ENCODE assay signal across 9 mouse cellular contexts in the genomic region with DNA sequence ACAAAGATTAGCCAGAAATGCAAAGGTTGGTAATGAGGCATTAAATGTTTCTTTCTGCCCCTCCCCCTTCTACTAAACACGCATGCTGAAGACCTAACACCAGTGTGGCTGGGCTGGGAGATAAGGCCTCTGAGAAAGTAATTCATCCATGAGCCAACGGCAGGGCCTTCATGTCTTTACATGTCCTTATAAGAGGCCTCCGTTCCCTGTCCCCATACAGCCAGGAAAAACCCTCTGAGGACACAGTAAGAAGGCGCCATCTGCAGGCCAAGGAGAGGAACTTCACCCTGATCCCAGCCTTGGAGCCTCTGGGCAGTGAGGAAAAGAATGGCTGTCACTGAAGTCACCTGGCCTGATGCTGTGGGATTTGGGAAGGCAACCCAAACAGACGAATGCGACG. TPM values are rescaled to one million over a fixed set of nuclear protein-coding genes. Genes with fewer than 3 reads are reported as not detected.
DNase-seq lines count a peak whose midpoint lies in the region; ATAC-seq and TF ChIP-seq lines count a peak whose summit lies in the region.
"Had no signal": no experiment of that assay in that cellular context is flagged by ENCODE, and none has a peak within 500 bp of the region (broad histone marks: within the 10 kb centered on the region; RNA-seq: fewer than 3 reads in every experiment).

No protein-coding gene starts in this region.

- H3K4me1 ChIP-seq in embryonic facial prominence, embryonic 10.5 days = peaks cover 13% of the 10 kb centered on the region
- peaks cover 10% of the 10 kb centered on the region for H3K4me1 ChIP-seq in heart, embryonic 15.5 days (replicated peaks)
- no peaks in the 10 kb centered on the region for H3K4me1 ChIP-seq in kidney, postnatal 0 days (replicated peaks; ENCODE audit: insufficient read depth, low read length)
- H3K4me1 ChIP-seq in liver, embryonic 16.5 days (ENCODE audit: control insufficient read depth, low read depth, low read length) = peaks cover 4% of the 10 kb centered on the region; the same call in 1 of the 2 replicates
- H3K4me1 ChIP-seq in neural tube, embryonic 13.5 days (replicated peaks) = peaks cover 11% of the 10 kb centered on the region; the same call in 1 of the 2 replicates

- H3K27me3 ChIP-seq in embryonic facial prominence, embryonic 10.5 days (replicated peaks; ENCODE audit: low read depth, poor library complexity, severe bottlenecking) = no peaks in the 10 kb centered on the region
- peaks cover 25% of the 10 kb centered on the region for H3K27me3 ChIP-seq in heart, embryonic 15.5 days
- no peaks in the 10 kb centered on the region for H3K27me3 ChIP-seq in kidney, postnatal 0 days (ENCODE audit: insufficient read depth, low read length)
- H3K27me3 ChIP-seq in liver, embryonic 16.5 days (ENCODE audit: control insufficient read depth, insufficient read depth, low read depth, low read length) = no peaks in the 10 kb centered on the region
- H3K27me3 ChIP-seq in neural tube, embryonic 13.5 days = no peaks in the 10 kb centered on the region
- H3K27me3 ChIP-seq: embryonic facial prominence, embryonic 15.5 days had no signal

- no peak overlapping the region for H3K4me3 ChIP-seq in embryonic facial prominence, embryonic 10.5 days
- no peak overlapping the region for H3K4me3 ChIP-seq in heart, embryonic 15.5 days
- no peak overlapping the region for H3K4me3 ChIP-seq in kidney, postnatal 0 days (replicated peaks; ENCODE audit: low read depth, low read length)
- H3K4me3 ChIP-seq in liver, embryonic 16.5 days (ENCODE audit: low read depth, low read length) = no peak overlapping the region
- H3K4me3 ChIP-seq in neural tube, embryonic 13.5 days = no peak overlapping the region
- H3K4me3 ChIP-seq: embryonic facial prominence, embryonic 15.5 days had no signal

- no peaks in the 10 kb centered on the region for H3K9me3 ChIP-seq in embryonic facial prominence, embryonic 10.5 days
- H3K9me3 ChIP-seq in heart, embryonic 15.5 days (replicated peaks) = no peaks in the 10 kb centered on the region
- H3K9me3 ChIP-seq in kidney, postnatal 0 days (replicated peaks; ENCODE audit: low read length) = no peaks in the 10 kb centered on the region
- no peaks in the 10 kb centered on the region for H3K9me3 ChIP-seq in liver, embryonic 16.5 days (replicated peaks; ENCODE audit: control insufficient read depth, low read length)
- no peaks in the 10 kb centered on the region for H3K9me3 ChIP-seq in neural tube, embryonic 13.5 days
- H3K9me3 ChIP-seq: embryonic facial prominence, embryonic 15.5 days had no signal

- peak; percentile 59 for ATAC-seq in heart, embryonic 15.5 days (replicated peaks; ENCODE audit: insufficient number of reproducible peaks, insufficient read depth, low FRiP score, low read depth)
- ATAC-seq in kidney, postnatal 0 days (replicated peaks; ENCODE audit: low FRiP score, low read depth) = peak; percentile 44
- peak; percentile 78 for ATAC-seq in liver, embryonic 16.5 days (ENCODE audit: low read depth)
- peak; percentile 69; the same call in 1 of the 2 replicates for ATAC-seq in neural tube, embryonic 13.5 days (ENCODE audit: low read depth)

- H3K27ac ChIP-seq in embryonic facial prominence, embryonic 10.5 days (replicated peaks) = no peak overlapping the region
- H3K27ac ChIP-seq in heart, embryonic 15.5 days = no peak overlapping the region
- H3K27ac ChIP-seq in kidney, postnatal 0 days = no peak overlapping the region
- no peak overlapping the region for H3K27ac ChIP-seq in liver, embryonic 16.5 days (ENCODE audit: low read length)
- H3K27ac ChIP-seq in neural tube, embryonic 13.5 days (replicated peaks) = no peak overlapping the region
- H3K27ac ChIP-seq: embryonic facial prominence, embryonic 15.5 days had no signal

- 31% methylated on average over 7 of the region's 7 CpGs for WGBS in embryonic facial prominence, embryonic 10.5 days
- WGBS in heart, embryonic 15.5 days = 20% methylated on average over 7 of the region's 7 CpGs
- 30% methylated on average over 7 of the region's 7 CpGs for WGBS in kidney, postnatal 0 days
- 13% methylated on average over 7 of the region's 7 CpGs for WGBS in liver, embryonic 16.5 days (ENCODE audit: insufficient replicate concordance)
- 28% methylated on average over 7 of the region's 7 CpGs for WGBS in neural tube, embryonic 13.5 days

- no peak overlapping the region for H3K4me2 ChIP-seq in heart, embryonic 15.5 days
- no peak overlapping the region for H3K4me2 ChIP-seq in kidney, postnatal 0 days (ENCODE audit: low read length)
- H3K4me2 ChIP-seq in liver, embryonic 16.5 days (ENCODE audit: low read depth, low read length) = no peak overlapping the region
- H3K4me2 ChIP-seq in neural tube, embryonic 13.5 days = no peak overlapping the region
- H3K4me2 ChIP-seq: embryonic facial prominence, embryonic 15.5 days had no signal

- peak; percentile 68 for DNase-seq in CD4-positive, CD25-positive, alpha-beta regulatory T cell, adult 2 months (ENCODE audit: low read depth, low spot score)
- DNase-seq in adrenal gland, postnatal 14 days = peak; percentile 79
- peak; percentile 75 for DNase-seq in embryonic facial prominence, embryonic 10.5 days (ENCODE audit: low spot score)
- DNase-seq in kidney, postnatal 0 days (ENCODE audit: low spot score) = peak; percentile 94
- DNase-seq in thymus, postnatal 4 days = peak; percentile 66

- peaks cover 9% of the 10 kb centered on the region; the same call in 1 of the 2 replicates for H3K36me3 ChIP-seq in embryonic facial prominence, embryonic 10.5 days (replicated peaks)
- no peaks in the 10 kb centered on the region for H3K36me3 ChIP-seq in heart, embryonic 15.5 days
- H3K36me3 ChIP-seq in kidney, postnatal 0 days (ENCODE audit: insufficient read depth, low read length) = no peaks in the 10 kb centered on the region
- H3K36me3 ChIP-seq in liver, embryonic 16.5 days (ENCODE audit: control insufficient read depth, insufficient read depth) = no peaks in the 10 kb centered on the region
- 0 out of 2 replicates have a peak, but pooled peaks cover 4% of the 10 kb centered on the region for H3K36me3 ChIP-seq in neural tube, embryonic 13.5 days
- H3K36me3 ChIP-seq: embryonic facial prominence, embryonic 15.5 days had no signal

- no peak overlapping the region for H3K9ac ChIP-seq in heart, embryonic 15.5 days
- H3K9ac ChIP-seq in kidney, postnatal 0 days (ENCODE audit: low read depth, low read length) = no peak overlapping the region
- no peak overlapping the region for H3K9ac ChIP-seq in liver, embryonic 16.5 days (ENCODE audit: low read depth, low read length)
- H3K9ac ChIP-seq in neural tube, embryonic 13.5 days = no peak overlapping the region
- H3K9ac ChIP-seq: embryonic facial prominence, embryonic 15.5 days had no signal

- TF ChIP-seq CTCF in kidney, postnatal 0 days (IDR thresholded peaks at IDR 0.05; ENCODE audit: low read depth) = peak; percentile 97

RNA-seq across cellular contexts. Expression of a gene that starts 13.1 kb away (rescaled TPM):
- 16.6 and 16.9 TPM in 2 replicates for total RNA-seq in adrenal gland, postnatal 14 days (2021)
- 32.8 and 38.2 TPM in 2 replicates for polyA plus RNA-seq in embryonic facial prominence, embryonic 10.5 days (2016; fragmentation: Nextera tagmentation; extraction: Ambion mirVana)
- polyA plus RNA-seq in heart, embryonic 15.5 days (2015; fragmentation: Nextera tagmentation; extraction: Ambion mirVana) = 85.3 and 94.4 TPM in 2 replicates
- 37.9 and 38.8 TPM in 2 replicates for polyA plus RNA-seq in kidney, postnatal 0 days (2015; fragmentation: Nextera tagmentation; extraction: Ambion mirVana)
- polyA plus RNA-seq in liver, embryonic 16.5 days (2015; fragmentation: Nextera tagmentation; extraction: Ambion mirVana) = 7.4 and 7.5 TPM in 2 replicates
- 51.7 and 60.2 TPM in 2 replicates for polyA plus RNA-seq in neural tube, embryonic 13.5 days (2015; fragmentation: Nextera tagmentation; extraction: Ambion mirVana)

RNA-seq across cellular contexts. Expression of a gene that starts 27.9 kb away (rescaled TPM):
- 0.34 and 0.70 TPM in 2 replicates for total RNA-seq in adrenal gland, postnatal 14 days (2021)
- 5.0 and 5.6 TPM in 2 replicates for polyA plus RNA-seq in embryonic facial prominence, embryonic 10.5 days (2016; fragmentation: Nextera tagmentation; extraction: Ambion mirVana)
- polyA plus RNA-seq in heart, embryonic 15.5 days (2015; fragmentation: Nextera tagmentation; extraction: Ambion mirVana) = 1.8 and 2.9 TPM in 2 replicates
- 7.1 and 7.8 TPM in 2 replicates for polyA plus RNA-seq in kidney, postnatal 0 days (2015; fragmentation: Nextera tagmentation; extraction: Ambion mirVana)
- polyA plus RNA-seq in liver, embryonic 16.5 days (2015; fragmentation: Nextera tagmentation; extraction: Ambion mirVana) = 0.15 and 0.60 TPM in 2 replicates
- 0.54 and 2.1 TPM in 2 replicates for polyA plus RNA-seq in neural tube, embryonic 13.5 days (2015; fragmentation: Nextera tagmentation; extraction: Ambion mirVana)
